Mouse (Mus musculus): ENCODE data around the gene Surf4.
A peak's percentile ranks its signal among the peaks of the same experiment; 100 is the strongest.

Gene Surf4

GRCm38 (mm10) chr2:26927745-26928476 is 5.8 kb downstream of the Surf4 start:
- DNase-seq = no peak

GRCm38 (mm10) chr2:26921784-26922183 is 11.9 kb downstream of the Surf4 start:
- no peak for DNase-seq

DNA sequence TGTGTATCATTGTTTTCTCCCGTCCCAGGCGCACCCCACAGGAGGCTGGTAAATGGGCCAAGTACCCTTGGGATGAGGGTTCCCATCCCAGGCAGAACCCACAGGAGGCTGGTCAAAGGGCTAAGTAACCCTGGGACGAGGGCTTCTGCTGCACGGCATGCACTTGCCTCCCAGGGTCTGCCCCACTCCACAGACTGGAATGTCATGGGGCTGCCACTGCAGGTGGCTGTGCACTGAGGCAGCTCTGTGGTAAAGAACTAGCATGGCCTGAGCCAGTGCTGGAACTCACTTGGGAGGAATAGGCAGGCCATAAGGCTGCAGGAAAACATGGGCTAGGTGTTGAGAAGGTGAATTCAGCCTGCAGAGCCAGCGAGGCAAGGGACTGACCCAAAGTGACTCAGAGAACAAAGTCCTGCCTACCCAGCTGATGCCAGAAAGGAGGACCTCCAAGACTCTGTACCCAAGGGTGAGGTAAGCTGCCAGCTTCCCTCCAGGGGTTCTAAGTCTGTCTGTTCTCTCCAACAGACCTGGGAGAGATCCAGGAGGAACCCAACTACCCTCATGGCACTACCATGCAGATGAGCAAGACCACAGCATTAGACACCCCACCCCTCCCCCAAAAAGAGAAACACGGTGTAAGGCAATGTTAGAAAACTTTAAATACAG is 13.4 kb downstream of the Surf4 start:
- DNase-seq = no peak

GRCm38 (mm10) chr2:26919684-26920083 is 14.0 kb downstream of the Surf4 start:
- DNase-seq = no peak

DNA sequence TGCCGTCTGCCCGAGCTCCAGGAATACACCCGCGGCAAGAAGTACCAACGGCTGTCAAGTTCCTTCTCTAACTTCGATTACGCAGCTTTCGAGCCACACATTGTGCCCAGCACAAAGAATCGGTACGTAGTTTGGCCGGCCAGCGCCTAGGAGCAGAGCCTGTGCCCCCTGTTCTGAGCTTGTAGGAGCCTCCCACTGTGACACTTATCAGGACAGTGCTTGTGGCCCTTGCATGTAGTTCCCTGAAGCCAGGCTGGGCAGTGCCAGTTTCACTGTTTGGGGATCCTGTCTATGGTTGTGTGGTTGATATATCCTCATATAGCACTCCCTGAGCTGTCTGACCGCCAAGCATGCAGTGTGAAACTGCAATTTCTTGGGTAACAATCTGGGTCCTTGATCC is 17.0 kb downstream of the Surf4 start:
- DNase-seq = no peak

DNA sequence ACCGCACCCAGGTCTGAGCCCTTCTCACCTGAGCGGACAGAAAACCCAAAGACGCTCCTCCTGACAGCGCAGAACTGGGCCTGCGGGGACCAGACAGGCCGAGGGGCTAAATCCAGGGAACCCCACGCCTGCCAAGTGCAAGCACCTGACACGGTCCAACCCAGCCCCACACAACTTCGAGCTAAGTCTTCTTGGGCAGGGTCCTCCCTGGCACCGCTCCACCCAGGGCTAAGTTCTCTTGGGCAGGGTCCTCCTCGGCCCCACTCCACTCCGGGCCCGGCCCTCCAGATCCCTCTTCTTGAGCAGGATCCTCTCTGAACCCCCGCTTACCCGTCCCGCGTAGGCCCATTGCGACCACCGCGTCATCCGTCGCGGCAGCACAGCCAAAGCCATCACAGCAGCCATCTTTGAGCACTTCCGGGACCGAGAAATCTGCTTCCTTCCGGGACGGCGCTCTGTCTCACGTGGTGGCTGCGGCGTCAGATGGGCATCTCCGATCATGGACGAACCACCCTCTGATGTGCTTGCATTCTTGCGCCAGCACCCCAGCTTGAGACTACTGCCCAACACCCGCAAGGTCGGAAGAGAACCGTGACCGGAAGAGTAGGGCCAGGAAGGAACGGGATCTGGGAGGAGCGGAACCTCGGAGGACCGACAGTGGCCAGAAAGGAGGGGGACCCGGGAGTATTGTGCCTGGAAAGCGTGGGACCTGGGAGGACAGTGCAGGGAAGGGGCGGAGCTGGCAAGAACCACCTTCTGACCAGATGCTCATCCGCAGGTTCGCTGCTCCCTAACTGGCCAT is 17.6 kb downstream of the Surf4 start, which contains the start of the genes Surf2 and Surf1:
Gene Surf2, plus strand, starts transcription at position 441 of the 802 bp plus-strand sequence.
Gene Surf1, minus strand, starts transcription at position 604 of the 802 bp plus-strand sequence.
- DNase-seq = peak; percentile 73

- no peak for DNase-seq
Observed at GRCm38 (mm10) chr2:26914148-26914941, 19.4 kb downstream of the Surf4 start.

DNA sequence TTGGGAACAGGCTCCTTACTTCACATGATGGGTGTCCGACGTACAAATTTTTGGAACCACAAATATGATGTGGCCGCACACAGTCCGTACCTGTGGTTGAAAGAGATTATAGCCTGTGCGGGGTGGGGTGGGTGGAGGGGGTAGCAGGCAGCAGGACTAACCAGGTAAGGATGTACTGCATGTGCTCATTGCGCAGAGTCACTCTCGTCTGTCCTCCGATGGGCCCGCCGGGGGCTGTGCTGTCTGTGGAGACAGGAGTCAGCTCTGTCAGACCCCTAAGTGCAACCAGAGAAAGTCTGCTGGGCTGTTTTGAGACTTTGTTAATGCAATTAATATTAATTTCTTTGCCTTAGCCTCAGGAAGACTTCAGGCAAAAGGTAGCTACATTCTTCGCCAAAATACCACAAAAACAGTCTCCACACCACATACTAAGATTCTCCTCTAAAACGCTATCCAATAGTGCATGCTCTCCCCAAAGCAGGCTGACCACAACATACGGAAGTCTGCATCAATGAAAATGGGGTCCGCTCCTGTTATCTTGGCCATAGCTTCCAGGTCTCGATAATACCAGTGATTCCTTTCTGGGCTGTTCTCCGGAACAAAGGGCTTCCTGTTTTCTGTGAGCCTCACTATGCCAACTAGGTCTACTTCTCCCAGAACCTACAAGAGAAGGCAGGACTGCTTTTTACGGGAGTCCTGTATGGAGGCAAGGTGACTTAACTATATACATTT is 20.1 kb downstream of the Surf4 start:
- no peak for DNase-seq

- no peak for DNase-seq
Observed at GRCm38 (mm10) chr2:26912253-26912770, 21.4 kb downstream of the Surf4 start.

DNA sequence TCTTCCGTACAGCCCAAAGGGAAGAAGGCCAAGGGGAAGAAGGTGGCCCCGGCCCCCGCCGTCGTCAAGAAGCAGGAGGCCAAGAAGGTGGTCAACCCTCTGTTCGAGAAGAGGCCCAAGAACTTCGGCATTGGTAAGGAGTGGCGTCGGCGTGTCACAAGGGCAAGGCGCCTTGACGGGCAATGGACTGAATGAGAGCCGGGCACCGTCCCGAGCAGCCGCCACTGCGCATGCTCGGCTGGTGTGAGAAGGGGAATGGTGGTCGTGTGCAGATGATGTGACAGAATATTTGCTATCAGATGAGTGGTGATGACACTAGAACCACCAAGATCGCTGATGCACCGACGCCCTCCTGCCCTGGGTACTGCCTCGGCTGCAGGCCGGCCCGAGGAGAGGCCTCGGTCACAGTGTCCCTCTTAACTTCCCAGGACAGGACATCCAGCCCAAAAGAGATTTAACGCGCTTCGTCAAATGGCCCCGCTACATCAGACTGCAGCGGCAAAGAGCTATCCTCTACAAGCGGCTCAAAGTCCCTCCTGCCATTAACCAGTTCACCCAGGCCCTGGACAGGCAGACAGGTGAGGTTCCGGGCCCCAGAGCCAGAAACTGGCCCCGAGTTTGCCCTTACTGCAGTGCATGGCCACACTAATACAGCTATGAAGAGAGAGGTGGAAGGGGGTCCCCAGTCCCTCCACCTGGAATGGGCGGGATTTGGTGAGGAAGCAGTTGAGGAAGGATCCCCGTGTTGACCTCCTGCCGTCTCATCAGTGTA is 22.5 kb downstream of the Surf4 start:
- peak; percentile 63 for DNase-seq

GRCm38 (mm10) chr2:26910124-26910993 is 23.4 kb downstream of the Surf4 start, which contains the start of the genes Med22 and Rpl7a:
Gene Med22 (minus strand): TSS chr2:26910677.
Gene Rpl7a (plus strand): TSS chr2:26910764.
- peak; percentile 100 for DNase-seq

DNA sequence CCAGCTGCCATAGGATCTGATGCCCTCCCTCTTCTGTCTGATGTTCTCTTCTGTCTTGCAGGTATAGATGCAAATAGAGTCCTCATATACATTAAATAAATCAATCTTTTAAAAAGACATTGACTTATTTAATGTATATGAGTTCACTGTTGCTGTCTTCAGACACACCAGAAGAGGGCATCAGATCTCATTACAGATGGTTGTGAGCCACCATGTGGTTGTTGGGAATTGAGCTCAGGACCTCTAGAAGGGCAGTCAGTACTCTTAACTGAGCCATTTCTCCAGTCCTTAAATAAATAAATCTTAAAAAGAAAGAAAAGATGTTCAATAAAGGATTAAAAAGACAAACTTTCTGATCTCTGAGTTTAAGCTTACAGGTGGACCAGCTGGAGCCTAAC is 24.3 kb downstream of the Surf4 start:
- no peak for DNase-seq

GRCm38 (mm10) chr2:26908710-26909386 is 24.9 kb downstream of the Surf4 start:
- peak; percentile 60 for DNase-seq

GRCm38 (mm10) chr2:26907109-26907508 is 26.6 kb downstream of the Surf4 start:
- DNase-seq = peak; percentile 49

DNA sequence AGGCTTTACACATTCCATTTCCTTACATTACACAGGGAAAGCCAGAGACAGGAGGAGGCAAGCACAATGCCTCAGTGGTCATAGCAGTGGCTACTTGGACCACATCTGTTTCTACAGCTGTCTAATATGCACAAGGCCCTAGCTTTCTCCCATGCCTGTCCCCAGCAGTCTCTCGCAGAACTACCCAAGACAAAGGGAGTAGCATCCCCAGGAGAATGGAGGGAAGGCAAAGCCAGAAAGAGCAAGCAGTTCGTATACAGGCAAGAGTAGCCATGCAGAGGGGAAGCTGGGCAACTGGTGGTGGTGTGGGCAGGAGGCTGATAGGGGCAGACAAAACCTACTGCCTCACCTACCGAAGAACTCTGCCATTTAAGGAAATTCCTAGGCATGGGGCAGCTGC is 27.3 kb downstream of the Surf4 start:
- no peak for DNase-seq

- DNase-seq = no peak
Observed at GRCm38 (mm10) chr2:26905936-26906335, 27.8 kb downstream of the Surf4 start.

DNA sequence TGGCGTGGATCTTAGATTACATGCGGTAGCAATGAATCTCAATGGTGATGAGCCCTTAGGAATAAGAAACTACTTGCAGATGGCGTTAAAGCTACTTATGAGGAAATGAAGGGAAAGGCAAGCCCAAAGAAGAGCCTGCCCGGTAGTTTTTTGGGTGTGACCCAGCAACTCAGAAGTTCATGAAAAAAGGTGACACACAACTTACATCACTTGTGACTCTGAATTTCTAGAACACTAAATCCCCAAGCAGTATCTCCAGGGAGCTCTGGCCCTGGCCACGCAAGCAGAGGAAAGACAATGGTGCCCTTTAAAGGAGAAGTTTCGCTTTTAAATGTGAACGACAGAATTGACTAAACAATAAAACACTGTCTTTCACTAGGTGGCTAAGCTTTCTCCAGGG is 30.4 kb downstream of the Surf4 start:
- no peak for DNase-seq

DNA sequence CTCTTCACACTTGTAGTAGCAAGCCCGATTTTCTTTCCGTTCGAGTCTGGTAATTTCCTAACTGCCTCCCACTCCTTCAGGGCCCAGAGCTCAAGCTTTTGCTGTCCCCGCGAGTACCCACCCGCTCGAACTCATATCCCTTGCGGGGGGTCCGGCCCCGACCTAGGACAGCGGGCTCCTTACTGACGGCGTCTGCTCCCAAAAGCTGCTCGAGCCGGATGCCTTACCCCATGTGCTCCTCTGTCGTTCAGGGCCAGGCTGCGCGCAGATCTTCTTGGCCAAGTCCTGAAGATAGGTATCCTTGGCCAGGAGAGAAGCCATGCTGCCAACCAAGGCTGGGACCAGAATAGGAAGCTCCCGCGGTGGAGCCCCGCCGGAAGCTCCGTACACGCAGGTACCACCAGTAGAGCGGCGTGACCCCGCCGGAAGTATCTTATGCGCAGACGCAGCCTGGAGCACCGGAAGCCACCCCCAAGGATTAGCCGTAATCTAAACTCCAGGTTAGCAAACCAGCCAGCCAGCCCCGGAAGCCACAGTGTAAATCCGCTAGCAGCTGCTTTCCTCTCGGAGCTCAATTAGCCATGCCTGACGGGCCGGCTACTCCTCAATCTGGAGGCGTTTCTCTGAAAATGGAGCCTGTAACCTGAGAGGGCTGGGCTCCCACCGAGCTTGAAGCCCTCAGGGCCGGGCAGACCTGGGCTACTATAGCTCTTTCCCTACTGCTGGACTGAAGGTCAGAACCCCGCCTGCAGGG is 31.1 kb downstream of the Surf4 start, which contains the start of gene Surf6:
Gene Surf6, minus strand, starts transcription at position 413 of the 754 bp plus-strand sequence.
- DNase-seq = peak; percentile 97

Data from thymus, postnatal 14 days (tissue).